Mouse (Mus musculus): Measurements from ENCODE around the gene Nckap1l.

DNA sequence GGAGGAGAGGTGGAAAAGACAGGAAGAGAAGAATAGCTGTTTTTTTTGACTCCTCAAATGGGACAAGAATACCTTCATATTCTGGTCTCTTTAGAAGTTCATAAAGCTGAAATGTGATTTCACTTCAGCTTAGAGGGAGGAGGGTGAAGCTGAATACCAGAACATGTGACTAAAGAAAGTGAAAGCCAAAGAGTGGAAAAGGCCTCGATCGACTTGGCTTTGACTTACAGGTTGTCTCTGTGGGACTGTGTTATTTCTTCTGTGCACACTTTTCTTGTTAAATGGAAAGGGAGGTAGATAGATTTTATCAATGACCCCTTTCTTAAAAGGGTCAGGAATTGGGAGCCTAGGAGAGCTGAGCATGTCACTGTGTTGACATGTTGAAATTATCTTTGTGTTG, 47.6 kb downstream of the Nckap1l start:
- no peak for TF ChIP-seq TAL1 (IDR thresholded peaks at IDR 0.05; ENCODE audit: low read length)
- TF ChIP-seq GATA1 (IDR thresholded peaks at IDR 0.05; ENCODE audit: low read length), result no peak

All from erythroblast, embryonic 14.5 days (primary cell).